Mouse (Mus musculus) adrenal gland, adult 8-10 months (tissue): Measurements from ENCODE around the gene Anks1. TPM values are rescaled to one million over a fixed set of nuclear protein-coding genes. Genes with fewer than 3 reads are reported as not detected.

Experiments
- DNase-seq: peaks from one replicate; pipeline ENCODE4 v3.0.0; 2022
- total RNA-seq, 4 experiments: library from RNA; stranded (reverse); gene quantifications; 2 replicates each; pipeline ENCODE4 v1.2.4; 2022

Gene Anks1
- total RNA-seq, 4 experiments from 2014 or later = 25.5 to 40.1 (median 32.6) TPM

DNA sequence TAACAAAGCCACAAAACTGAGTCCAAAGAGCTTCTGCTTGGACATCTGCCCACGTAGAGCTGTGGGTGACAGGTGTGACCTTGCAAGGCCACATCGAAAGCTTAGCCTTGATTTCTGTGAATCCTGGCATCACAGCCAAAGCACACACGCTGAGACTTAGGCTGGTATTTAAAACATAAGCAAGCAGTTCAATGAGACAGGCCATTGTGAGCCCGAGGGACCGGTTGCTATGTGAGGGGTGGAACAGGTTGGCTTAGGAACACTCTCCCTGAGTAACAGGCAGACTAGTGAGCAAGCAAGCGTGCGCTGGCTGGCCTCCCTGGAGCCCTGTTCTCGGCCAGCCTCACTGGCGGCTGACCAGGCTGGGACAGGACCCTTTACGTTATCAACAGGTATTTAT lies 112.8 kb downstream of the Anks1 start:
- no peak for DNase-seq

DNA sequence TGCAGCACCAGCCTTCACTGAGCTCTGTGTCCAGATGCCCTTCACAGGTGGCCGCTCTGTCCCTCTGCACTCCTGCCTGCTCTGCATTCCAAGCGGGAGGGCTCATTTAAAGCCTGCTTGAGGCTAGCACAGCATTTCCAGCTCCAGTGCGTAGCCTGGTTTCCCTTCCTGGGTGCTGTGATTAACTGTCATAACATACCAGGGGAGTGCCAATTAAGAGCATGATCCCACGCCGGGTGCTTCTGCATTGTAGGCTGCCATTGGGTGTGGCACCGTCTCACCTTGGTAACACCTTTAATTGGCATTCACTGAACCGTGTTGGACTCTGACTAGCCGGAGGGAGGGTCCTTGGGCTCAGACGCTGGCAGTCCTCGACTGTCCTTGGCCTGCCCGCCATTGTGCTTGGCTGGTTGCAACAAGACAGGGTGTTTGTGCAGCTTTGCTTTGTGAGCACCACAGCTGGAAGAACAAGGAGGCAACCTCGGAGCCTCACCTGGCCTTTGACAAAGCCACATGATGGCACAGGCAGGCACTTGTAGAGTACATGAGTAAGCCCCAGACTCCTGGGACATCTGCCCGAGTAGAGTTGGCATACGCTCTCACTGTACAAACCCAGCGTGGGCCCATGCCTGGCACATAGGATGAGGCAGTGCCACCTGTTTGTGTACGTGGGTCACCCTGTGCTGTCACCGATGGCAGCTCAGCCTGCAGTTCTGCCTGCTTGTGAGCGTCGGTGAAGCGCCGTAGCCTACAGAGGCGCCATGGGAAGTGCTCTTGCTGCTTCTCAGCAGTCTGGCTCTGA lies 113.9 kb downstream of the Anks1 start:
- no peak for DNase-seq

DNA sequence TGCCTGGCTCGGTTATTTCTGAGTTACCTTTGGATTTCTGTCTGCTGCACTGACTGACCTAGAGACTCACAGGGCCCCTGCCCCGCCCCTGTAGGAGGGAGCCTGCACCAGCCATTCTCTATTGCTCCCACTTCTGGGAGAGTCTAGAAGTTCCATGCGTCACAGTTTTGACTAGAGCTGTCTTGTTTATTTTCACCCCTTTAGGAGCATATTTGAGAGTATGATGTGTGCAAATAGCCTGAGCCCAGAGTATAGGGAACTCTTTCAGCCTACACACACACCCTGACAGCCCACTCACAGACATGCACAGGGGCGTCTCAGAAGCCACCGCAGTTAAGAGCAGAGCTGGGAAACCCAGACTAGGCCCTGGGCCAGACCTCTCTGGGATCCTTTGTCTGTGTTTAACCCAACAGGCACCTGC lies 116.4 kb downstream of the Anks1 start:
- DNase-seq = no peak

DNA sequence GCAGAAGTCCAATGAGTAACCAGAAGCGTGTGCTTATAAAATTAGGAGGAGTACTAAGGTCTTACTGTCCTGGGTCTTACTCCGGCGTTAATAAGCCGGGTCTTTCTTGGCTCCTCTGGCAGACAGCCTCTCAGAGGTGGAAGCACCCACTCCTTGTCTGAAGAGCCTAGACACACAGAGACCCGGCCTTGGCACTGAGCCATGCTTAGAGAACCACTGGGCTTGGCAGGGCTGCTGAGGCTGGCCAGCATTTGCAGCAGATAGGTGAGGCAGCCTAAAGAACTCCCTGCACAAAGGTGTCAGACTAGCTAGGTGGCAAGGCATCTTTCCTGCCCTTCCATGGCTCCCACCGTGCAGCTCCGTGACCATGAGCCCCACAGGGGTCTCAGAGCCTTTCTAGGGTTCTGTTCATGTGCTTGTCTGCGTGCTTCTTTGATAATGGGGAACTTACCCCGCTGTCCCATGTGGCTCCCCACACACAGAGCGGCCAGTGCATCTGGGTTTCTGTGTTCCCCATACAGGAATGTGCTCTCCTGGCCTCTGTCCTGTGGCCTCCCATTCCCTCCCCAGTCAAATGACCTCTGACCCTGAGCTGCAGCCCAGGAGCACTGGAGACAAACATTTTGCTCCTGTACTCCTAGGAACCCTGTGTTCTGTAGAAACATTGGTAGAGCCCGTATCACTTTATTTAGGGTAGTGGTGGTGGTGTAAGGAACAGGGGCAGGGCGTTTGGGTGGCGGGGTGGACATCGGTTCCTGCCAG lies 117.2 kb downstream of the Anks1 start:
- DNase-seq = no peak

DNA sequence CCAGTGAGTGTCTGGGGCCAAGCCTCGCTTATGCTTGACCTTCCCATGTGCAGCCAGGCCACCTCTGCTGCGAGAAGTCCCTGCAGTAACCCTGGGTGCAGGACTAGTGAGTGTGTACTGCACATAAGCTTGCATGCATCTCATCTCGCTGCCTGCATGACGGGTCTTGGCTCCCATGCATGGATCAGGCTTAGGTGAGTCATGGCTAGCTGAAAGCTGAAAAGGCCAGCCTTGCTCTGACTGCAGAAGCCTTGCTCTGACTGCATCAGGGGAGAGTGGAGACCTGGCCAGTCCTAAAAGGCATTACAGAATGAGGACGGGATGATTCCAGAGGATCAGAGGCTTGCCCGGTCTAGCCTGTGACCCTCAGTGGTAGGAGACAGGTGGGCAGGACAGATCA lies 118.1 kb downstream of the Anks1 start:
- no peak for DNase-seq

DNA sequence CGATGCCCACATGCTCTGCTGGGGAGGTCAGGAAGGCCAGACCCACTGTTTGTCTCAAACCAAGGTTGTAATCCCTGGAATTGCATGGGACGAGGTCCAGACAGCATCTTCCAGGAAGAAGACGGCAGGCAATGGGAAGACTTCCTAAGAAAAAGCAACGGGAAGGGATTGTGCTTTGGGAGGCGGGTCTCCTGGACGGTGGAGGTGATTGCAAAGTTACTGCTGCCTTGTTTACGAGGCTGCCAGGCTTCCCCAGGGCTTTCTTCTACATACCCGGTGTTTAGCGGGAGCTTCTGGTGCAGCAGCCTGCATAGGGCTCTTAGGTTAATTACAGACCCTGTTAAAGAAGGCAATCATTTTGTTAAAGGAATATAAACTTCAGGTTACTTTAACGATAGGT lies 119.1 kb downstream of the Anks1 start:
- no peak for DNase-seq

DNA sequence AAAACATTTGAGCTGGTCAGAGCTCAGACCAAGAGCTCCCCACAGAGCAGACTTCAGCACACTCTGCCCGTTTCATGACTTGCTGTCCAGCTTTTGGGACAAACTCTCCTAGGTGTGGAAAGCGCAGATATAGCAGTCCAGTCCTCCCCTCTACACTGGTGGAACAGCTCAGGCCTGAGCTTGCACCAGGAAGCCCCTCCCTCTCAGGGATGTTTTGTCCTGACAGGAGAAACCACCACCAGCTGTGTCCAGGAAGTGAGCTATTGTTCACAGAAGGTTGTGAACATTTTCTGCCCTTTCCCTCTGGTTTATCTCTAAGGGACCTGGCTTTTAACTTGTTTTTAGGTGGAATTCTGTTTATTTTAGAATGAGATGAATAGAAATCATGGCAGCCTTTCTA lies 120.2 kb downstream of the Anks1 start:
- DNase-seq = no peak

DNA sequence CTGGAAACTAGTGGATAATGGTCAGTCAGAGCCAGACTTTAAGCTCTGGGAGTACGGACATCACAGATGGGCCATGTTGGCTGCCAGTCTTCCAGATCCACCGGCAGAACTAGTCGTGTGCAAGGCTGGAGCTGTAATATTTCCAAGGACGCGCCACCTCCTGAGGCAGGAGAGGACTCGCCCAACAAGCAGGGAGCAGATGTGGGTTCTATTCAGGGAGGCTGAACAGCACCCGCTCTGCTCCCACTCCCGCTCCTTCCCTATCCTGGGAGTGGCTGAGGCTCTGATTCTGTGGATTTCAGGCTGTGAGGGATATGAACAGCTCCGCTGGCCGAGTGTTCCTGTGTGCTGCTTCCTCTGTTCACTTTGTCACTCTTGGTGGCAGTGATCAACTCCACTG lies 121.3 kb downstream of the Anks1 start:
- no peak for DNase-seq

DNA sequence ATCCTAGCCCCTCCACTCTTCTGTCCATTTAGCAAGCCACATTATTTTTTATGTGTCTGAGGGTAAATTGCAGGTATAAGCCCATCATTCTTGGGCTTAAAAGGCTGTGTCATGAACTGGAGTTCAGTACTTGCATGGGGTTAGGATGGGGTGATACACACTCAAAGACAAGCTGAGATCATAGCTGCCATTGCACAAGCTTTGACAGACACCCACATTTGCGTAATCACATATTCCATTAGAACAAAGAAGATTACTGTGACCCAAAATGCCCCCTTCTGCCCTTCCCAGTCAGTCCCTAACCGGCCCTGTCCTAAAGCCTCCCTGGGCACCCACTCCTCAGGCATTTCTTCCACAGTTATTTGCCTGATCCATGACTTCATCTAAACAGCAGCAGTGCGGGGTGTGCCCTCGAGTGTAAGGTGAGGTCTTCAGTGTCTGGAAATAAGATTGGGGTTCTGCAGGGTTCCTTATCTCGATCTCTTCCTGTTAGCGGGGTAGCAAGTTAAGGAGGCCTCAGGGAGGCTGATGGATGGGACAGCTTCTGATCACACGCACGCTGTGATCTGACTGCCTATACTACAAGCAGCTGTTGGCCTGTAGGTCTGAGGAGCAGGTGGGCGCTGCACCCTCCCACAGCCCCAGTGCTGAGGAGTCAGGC lies 122.3 kb downstream of the Anks1 start:
- no peak for DNase-seq

DNA sequence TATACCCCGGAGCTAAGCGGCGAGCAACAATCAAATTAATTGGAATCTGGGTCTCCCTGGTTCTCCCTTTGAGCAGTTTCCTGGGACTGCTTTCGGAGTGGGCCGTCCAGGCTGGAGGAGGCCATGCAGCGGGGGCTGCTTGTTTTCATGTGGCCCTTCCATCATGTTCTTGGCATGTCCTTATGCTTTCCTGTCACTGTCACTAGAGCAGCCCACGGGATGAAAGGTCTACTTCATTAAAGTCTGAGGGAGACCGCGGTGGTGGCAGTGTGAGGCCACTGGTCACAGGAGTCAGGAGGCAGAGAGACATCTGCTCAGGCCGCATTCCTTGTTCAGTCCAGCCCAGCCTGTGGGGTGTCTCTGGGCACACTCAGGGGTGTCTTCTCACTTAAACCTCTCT lies 123.1 kb downstream of the Anks1 start:
- DNase-seq = no peak

DNA sequence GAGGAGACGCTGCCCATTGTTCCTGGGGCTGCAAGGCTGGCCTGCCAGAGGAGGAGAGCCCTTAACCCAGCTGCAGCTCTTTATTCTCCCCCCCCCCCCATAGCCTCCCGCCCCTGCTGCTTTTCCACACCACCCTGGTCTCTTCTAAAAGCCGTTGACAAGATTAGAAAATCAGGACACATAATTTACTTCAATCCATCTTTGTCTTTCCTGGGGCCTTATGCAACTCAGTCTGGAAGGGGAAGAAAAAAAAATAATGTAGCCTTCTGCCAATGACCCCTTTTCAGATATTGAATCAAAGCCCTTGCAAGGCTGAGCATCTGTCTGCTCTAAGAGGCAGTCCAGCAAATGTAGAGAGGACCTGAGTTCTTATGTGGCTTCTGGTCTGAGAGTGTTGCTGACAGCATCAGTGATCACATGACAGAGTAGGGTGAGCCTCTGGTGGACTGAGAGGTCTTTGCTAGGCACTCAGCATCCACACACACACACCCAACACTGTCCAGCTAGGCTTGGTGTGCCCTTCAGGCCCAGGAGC lies 124.0 kb downstream of the Anks1 start:
- no peak for DNase-seq

DNA sequence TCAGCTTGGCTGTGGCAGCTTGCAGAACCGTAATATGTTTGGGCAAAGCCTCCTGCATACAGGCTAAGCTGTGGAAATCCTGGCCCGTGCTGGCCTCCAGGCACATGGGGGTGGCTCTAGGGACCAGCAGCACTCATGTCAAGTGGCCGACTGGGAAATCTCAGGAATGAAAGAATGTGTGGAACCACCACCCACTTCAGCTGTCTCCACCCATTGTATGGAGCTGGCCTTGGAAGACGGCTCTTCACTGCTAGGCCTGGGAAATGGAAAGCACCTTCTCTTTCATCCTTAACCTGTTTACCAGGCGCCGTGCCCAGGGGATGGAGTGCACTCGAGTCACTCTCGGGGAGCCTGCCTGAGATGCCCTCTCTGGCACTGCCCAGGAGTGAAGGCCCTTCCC lies 125.9 kb downstream of the Anks1 start:
- DNase-seq = no peak

DNA sequence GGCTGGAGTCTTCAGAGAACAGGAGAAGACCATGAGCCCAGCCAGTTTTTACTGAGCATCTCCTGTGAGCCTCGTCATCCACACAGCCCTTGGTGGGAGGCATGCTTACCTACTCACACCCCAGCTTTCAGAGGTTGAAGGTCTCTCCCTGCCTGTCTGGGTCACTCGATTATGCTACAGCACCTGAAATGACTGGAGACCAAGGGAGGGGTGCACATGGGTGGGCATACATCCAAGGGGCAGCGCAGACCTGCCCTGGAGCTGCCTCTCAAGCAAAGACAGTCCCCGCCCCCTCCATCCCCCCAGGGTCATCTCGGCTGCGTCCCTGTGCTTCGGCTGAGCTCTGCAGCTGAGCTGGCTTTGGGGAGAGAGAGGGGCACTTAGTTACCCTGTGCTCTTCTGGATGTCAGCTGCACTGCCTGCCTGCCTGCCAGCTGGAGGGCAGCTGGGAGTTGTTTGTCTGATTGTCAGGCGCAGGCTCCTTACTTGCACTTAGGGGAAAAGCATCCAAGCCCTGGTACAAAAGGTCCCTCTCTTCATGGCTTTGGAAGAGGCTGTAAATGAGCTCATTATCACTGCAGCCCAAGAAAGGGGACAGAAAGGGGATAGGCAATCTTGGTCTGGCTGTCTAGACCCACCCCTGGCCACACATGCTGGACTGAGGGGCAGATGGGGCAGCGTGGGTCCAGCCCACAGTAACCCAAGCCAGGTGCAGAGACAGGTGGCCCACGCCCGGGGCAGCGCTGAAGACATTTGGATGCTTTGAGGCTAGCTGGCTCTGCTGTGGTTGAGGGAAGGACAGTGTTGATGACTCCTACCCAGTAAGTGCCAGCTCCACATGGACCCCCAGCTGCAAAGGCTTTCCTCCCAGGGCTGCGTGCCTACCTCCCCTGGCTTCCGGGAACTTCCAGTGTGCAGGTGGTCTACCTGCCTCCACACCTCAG lies 128.0 kb downstream of the Anks1 start:
- no peak for DNase-seq

DNA sequence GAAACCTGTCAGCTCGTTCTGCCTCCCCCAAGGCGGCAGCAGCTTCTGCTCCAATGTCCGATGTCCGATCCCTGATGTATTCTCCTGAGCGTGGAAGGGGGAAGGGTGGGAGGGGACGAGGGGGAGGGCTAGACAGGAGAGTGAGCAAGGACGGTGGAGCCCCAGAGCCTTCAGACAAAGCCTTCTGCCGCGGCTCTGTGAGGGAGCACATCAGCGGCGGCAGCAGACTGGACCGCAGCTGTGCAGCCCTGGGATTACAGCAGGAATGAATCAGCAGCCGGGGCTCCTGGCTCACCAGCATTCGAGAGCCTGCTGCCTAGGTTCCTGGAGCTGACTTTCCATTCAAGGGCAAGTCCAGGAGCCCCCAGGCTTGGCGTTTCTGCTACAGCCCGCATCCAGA lies 131.5 kb downstream of the Anks1 start:
- DNase-seq = no peak

DNA sequence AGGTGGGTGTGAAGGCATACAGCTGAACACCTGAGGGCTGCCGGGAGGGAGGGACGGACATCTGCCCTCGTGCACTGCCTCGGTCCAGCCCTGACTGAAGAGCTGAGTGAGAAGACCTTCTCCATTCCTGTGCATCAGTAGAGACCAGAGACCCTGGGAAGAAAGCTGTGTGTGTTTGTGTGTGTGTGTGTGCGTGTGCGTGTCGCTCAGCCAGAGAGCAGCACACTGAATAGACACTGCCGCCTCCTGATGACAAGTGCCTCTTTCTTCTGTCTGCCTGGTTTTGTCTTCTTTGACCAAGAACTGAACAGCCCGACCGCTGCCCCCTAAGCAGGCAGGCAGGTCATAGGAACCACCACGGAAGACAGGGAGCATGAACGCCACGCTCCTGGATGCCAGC lies 132.2 kb downstream of the Anks1 start:
- DNase-seq = no peak

DNA sequence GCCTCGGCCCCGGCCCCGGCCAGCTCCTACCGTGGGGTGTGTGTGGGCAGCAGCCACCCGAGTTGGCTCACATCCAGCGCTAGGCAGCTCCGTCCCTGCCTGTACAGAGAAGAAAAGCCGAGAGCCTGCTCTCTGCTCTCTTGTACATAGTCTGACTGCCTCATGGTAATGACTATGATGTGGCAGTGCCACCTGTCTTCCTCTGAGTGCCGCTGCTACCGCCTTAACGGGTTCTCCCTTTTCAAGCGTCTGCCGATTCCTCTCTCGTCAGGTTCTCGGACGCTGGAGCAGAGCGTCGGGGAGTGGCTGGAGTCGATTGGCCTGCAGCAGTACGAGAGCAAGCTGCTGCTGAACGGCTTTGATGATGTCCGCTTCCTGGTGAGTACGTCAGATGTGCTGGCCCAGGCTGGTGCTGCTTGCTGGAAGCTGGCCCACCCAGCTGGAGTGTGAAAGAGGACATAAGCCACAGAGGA lies 133.2 kb downstream of the Anks1 start:
- DNase-seq = no peak

DNA sequence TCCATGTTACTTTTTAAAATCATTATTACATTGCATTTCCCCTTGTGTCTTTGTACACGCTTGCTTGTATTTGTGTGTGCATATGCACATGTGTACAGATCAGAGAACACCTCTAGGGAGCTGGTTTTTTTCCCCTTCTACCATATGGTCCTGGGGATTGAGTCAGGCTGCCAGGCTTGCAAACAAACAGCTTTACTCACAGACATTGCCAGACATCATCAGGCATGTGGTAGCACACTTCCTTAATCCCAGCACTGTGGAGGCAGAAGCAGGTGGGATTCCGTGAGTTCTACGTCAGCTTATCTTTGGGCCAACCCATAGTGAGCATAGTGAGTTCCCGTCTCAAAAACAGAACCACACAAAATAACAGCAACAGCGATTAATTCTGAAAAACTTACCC lies 137.9 kb downstream of the Anks1 start:
- no peak for DNase-seq

DNA sequence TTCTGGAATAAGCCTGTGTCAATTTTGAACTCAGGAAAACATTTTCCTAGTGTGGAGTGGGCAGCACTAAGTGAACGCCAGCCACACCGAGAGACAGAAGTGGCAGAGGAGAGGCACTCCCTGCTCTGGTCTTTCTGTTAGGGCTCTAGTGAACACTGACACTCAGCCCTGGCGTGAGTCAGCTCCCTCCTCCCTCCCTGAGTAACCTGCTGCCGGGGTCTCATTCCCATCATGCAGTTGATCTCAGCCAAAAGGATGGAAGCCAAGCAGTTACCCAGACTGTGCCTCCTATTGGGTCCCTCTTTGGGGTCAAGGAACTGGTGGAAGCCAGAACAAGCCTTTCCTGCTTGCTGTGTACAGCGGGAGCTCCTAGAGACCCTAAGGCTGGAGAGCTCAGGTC lies 138.4 kb downstream of the Anks1 start:
- DNase-seq = no peak

DNA sequence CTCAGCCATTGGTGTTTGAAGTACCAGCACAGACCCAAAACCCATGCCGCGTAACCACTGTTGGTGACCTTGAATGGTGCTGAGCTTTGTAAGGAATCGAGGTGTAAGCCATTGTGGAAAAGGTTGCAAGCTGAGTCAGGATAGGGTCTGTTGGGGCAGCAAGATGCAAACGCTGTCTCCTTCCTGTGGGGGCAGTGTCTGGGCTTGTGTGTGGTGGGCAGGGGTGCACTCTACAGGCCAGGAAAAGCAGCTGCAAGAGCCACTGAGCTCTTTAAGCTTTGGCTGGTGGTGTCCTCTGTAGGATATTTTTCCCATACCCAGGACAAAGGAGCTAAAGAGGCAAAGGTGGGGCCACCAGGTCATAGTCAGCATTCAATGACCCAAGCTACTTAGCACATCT lies 139.3 kb downstream of the Anks1 start:
- no peak for DNase-seq

DNA sequence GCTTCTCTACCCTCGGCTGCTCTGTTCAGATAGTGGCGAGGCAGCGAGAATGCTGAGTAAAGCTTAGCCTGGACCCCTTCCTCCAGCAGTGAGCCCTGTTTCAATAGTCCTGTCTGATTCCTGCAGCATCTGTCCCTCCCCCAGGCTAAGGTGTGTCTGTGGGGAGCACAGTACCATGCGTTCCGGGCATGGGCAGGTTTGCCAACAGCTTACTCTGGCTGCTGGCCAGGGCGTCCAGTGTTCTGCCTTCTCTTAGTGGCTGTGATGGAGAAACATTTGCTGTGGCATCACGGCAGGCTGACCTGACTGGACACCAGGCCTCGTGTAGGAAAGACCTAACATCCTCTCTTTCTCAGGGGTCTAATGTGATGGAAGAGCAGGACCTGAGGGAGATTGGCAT lies 141.1 kb downstream of the Anks1 start:
- no peak for DNase-seq

DNA sequence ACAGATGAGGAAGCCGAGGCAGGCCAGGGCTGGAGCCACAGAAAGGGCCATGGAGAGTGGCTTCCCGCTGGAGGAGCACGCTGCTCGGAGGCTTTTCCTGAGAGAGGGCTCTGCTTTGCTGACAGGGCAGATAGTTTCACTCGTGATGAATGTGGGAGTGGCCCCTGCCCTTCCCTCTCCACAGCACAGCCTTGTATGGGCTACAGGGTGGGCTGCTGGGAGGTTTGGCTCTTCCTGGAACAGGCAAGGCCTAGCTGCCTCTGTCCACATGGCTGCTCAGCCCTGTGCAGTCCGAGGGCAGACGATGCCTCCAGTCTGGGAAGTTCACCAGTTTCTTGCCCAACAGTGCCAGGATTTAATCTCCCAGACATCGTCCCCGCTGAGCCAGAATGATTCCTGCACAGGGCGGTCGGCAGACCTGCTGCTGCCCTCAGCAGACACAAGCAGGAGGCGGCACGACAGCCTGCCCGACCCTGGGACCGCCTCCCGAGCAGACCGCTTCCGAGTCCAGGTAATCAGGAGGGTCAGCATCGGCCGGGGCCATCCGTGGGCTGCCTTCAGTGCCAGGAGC lies 143.3 kb downstream of the Anks1 start:
- DNase-seq = no peak

DNA sequence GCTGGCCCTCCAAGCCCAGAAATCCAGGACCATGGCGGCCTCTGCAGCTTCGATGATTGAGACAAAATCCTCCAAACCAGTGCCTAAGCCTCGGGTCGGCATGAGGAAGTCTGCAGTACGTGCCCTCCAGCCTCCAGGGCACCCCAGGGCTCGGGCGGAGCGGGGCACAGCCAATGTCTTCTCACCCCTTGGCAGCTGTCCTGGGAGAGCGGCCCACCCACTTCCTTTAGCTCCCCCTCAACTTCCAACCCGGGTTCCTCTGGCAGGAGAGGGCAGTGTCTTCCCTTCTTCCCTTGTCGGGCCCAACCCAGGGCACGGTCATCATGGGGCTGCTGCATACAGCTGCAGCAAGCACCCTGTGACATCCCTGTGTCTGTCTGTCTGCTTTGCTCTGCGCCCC lies 149.2 kb downstream of the Anks1 start:
- no peak for DNase-seq
